Mouse (Mus musculus): Measurements from ENCODE around the gene Rag2.

- TF ChIP-seq POLR2A (IDR thresholded peaks at IDR 0.05; ENCODE audit: insufficient read depth, low read length) (no peak), EP300 (IDR thresholded peaks at IDR 0.05; ENCODE audit: insufficient read depth, low read depth, low read length) (no peak)
These were observed 32.3 kb upstream of the Rag2 start for GRCm38 (mm10) chr2:101592023-101592841.

Measured in ES-Bruce4 (cell line).